Mouse (Mus musculus) embryonic facial prominence, embryonic 12.5 days (tissue): ENCODE results near the gene Pigyl. TPM values are rescaled to one million over a fixed set of nuclear protein-coding genes. Genes with fewer than 3 reads are reported as not detected.
"Not testable (repeated sequence)": the region's sequence is repeated elsewhere in the genome, so short reads cannot be mapped to it uniquely, and the experiment has no call there.

Experiments used
- ATAC-seq: fragments of 200-750 bp; cut with Nextera tagmentation; 2 replicates; pipeline ENCODE4 v1.8.0; 2017; ENCODE audit not compliant: insufficient number of reproducible peaks, insufficient read depth, low FRiP score, low TSS enrichment
- H3K27ac ChIP-seq: fragments of 300-500 bp; sonication (generic); 2 replicates; pipeline ENCODE4 v1.5.1; 2016; ENCODE audit warnings: mild to moderate bottlenecking
- H3K27me3 ChIP-seq: fragments of 300-500 bp; sonication (generic); 2 replicates; pipeline ENCODE4 v1.6.1; 2016; ENCODE audit warnings: mild to moderate bottlenecking, moderate library complexity
- H3K36me3 ChIP-seq: fragments of 300-500 bp; sonication (generic); 2 replicates; pipeline ENCODE4 v1.6.1; 2016; ENCODE audit warnings: mild to moderate bottlenecking
- H3K4me1 ChIP-seq: fragments of 300-500 bp; sonication (generic); 2 replicates; pipeline ENCODE4 v1.6.1; 2016
- H3K4me2 ChIP-seq: fragments of 300-500 bp; sonication (generic); replicated peaks from 2 replicates; pipeline ENCODE4 v1.6.1; 2016; ENCODE audit warnings: mild to moderate bottlenecking, moderate library complexity
- H3K4me3 ChIP-seq: fragments of 300-500 bp; sonication (generic); 2 replicates; pipeline ENCODE4 v1.5.1; 2016; ENCODE audit warnings: mild to moderate bottlenecking
- H3K9ac ChIP-seq: fragments of 300-500 bp; sonication (generic); 2 replicates; pipeline ENCODE4 v1.6.1; 2016; ENCODE audit warnings: mild to moderate bottlenecking, moderate library complexity
- H3K9me3 ChIP-seq: fragments of 300-500 bp; sonication (generic); 2 replicates; pipeline ENCODE4 v1.6.1; 2016; ENCODE audit warnings: mild to moderate bottlenecking, moderate library complexity
- WGBS: fragments of 180-500 bp; shearing (Covaris S2); methylation state at CpG from one replicate; pipeline ENCODE4 v1.1.7; 2016; 5-methylcytosine and 5-hydroxymethylcytosine counted together
- polyA plus RNA-seq: library from polyadenylated mRNA; unstranded; fragments of >200 nt; fragmentation: Nextera tagmentation; extraction: Ambion mirVana; gene quantifications from 2 replicates; pipeline ENCODE4 v1.2.1, GENCODE M21; 2016

Pigyl gene
- polyA plus RNA-seq, 1 experiment from 2014 or later: 66.1 TPM

DNA sequence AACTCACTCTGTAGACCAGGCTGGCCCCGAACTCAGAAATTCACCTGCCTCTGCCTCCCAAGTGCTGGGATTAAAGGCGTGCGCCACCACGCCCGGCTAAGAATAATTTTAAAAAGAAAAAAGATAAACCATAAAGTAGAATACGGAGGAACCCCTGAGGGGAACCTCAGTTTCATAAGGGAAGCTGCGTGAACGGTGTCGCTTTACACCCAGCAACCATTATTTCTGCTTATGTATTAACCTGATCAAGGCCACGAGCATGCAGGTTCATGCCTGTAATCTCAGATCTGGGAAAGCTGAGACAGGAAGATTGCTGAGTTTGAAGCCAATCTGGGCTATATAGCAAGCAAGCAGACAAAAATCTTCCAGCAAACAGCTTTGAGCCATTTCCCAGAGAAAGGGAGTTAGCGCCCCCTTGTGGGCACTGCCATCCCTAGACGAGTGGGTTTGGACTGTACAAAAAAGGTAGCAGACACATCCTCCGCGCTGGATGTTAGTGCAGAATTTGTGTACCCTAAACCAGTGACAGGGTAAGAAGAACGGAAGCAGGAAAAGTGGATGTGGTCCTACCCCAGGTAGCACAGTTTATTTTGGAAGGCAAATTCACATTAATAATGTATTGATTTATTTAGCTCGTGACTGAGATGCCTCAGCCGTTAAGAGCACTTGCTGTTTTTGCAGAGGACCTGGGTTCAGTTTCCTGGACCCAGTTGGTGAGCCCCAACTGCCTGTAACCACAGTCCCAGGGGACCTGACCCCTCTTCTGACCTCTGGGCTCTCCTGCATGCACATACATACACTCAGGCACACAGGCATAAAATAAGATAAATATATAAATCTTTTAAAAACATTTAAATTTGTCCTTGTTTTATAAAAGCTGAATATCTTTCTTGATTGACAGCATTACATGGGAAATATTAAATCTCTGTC is 13.3 kb upstream of the Pigyl start:
- H3K9me3 ChIP-seq: no peaks in the 10 kb centered on the region
- WGBS: 55% methylated on average over 17 of the region's 17 CpGs
- no peaks in the 10 kb centered on the region for H3K36me3 ChIP-seq
- no peaks in the 10 kb centered on the region for H3K27me3 ChIP-seq
- no peak for ATAC-seq
- no peak overlapping the region for H3K9ac ChIP-seq
- H3K4me3 ChIP-seq: no peak overlapping the region
- H3K27ac ChIP-seq: no peak overlapping the region
- H3K4me1 ChIP-seq: no peaks in the 10 kb centered on the region
- H3K4me2 ChIP-seq: no peak overlapping the region

DNA sequence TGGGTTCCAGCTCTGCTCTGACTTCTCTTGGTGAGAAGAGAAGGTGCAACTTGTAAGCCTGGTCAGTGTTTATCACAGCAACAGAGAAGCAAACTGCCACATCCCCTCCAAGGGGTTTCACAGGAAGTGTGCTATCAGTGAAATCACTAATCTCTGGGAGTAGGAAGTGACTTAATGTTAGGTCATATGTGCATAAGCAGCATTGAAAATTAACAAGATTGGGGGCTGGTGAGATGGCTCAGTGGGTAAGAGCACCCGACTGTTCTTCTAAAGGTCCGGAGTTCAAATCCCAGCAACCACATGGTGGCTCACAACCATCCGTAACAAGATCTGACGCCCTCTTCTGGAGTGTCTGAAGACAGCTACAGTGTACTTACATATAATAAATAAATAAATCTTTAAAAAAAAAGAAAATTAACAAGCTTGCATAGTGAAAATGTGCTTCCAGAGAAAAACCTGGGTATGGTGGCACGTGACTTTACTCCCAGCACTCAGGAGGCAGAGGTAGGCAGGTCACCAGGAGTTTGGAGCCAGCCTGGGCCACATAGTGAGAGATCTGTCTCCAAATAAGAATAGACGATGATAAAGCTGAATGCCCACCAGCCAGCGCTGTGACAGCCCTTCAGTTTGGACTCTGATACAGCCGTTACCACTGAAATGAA is 12.2 kb upstream of the Pigyl start:
- H3K9me3 ChIP-seq: no peaks in the 10 kb centered on the region
- no peaks in the 10 kb centered on the region for H3K36me3 ChIP-seq
- no peaks in the 10 kb centered on the region for H3K4me1 ChIP-seq
- no peak overlapping the region for H3K4me2 ChIP-seq
- no peak overlapping the region for H3K27ac ChIP-seq
- no peak overlapping the region for H3K4me3 ChIP-seq
- WGBS: 81% methylated on average over 8 of the region's 8 CpGs
- no peak for ATAC-seq
- H3K27me3 ChIP-seq: no peaks in the 10 kb centered on the region
- no peak overlapping the region for H3K9ac ChIP-seq

GRCm38 (mm10) chr9:22149426-22150248 is 7.0 kb upstream of the Pigyl start:
- no peaks in the 10 kb centered on the region for H3K9me3 ChIP-seq
- H3K4me1 ChIP-seq: no peaks in the 10 kb centered on the region
- 81% methylated on average over 20 of the region's 20 CpGs for WGBS
- no peak overlapping the region for H3K9ac ChIP-seq
- no peak overlapping the region for H3K27ac ChIP-seq
- no peak for ATAC-seq
- H3K36me3 ChIP-seq: no peaks in the 10 kb centered on the region
- H3K4me3 ChIP-seq: no peak overlapping the region
- no peaks in the 10 kb centered on the region for H3K27me3 ChIP-seq
- H3K4me2 ChIP-seq: no peak overlapping the region

GRCm38 (mm10) chr9:22150249-22150693 is 6.4 kb upstream of the Pigyl start:
- H3K4me2 ChIP-seq, H3K27me3 ChIP-seq, H3K4me3 ChIP-seq, ATAC-seq, H3K9me3 ChIP-seq, H3K4me1 ChIP-seq, H3K27ac ChIP-seq, H3K36me3 ChIP-seq, H3K9ac ChIP-seq: not testable (repeated sequence)
- 79% methylated on average over 7 of the region's 7 CpGs for WGBS

DNA sequence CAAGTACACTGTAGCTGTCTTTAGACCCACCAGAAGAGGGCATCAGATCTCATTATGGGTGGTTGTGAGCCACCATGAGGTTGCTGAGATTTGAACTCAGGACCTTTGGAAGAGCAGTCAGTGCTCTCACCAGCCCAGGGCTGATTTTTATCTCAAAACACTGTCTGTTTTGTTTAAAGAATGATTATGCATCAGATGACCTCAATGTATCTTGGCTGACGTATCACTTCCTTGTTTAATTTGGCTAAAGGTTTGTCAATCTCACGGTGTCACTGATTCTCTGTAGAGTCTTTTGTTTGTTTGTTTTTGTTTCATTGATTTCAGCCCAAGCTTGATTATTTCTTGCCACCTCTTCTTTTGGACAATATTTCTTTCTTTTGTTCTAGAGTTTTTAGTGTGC is 5.7 kb upstream of the Pigyl start:
- H3K4me1 ChIP-seq: no peaks in the 10 kb centered on the region; the same call in 1 of the 2 replicates
- WGBS: 86% methylated on average over 2 of the region's 2 CpGs
- no peaks in the 10 kb centered on the region for H3K27me3 ChIP-seq
- no peak overlapping the region for H3K9ac ChIP-seq
- H3K27ac ChIP-seq: no peak overlapping the region
- no peaks in the 10 kb centered on the region for H3K9me3 ChIP-seq
- H3K4me2 ChIP-seq: no peak overlapping the region
- H3K4me3 ChIP-seq: no peak overlapping the region
- no peak for ATAC-seq
- no peaks in the 10 kb centered on the region for H3K36me3 ChIP-seq

DNA sequence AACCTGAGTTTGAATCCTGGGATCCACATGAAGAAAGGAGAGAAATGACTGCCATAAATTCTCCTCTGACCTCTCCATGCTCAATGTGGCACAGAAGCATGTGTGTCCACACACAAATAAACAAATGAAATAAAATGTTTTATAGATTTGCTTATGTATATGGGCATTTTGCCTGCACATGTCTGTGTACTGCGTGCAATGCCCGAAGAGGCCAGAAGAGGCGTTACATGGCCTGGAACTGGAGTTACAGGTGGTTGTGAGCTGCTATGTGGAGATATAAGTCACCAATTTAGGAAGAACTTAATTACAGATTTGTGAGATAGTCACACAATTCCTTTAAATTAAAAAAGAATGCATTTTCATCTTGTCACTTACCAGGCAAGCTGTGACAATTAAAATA is 2.8 kb upstream of the Pigyl start:
- no peaks in the 10 kb centered on the region for H3K9me3 ChIP-seq
- H3K4me1 ChIP-seq: peaks cover 8% of the 10 kb centered on the region
- 91% methylated on average over 3 of the region's 3 CpGs for WGBS
- H3K36me3 ChIP-seq: 0 out of 2 replicates have a peak, but pooled peaks cover 5% of the 10 kb centered on the region
- no peak overlapping the region for H3K4me2 ChIP-seq
- 0 out of 2 replicates have a peak, but pooled peaks cover 3% of the 10 kb centered on the region for H3K27me3 ChIP-seq
- H3K27ac ChIP-seq: no peak overlapping the region
- H3K9ac ChIP-seq: no peak overlapping the region
- H3K4me3 ChIP-seq: no peak overlapping the region
- no peak for ATAC-seq

GRCm38 (mm10) chr9:22155614-22156013 is 1.0 kb upstream of the Pigyl start:
- WGBS: 24% methylated on average over 10 of the region's 10 CpGs
- H3K4me3 ChIP-seq: no peak overlapping the region
- H3K4me1 ChIP-seq: peaks cover 8% of the 10 kb centered on the region
- H3K9me3 ChIP-seq: no peaks in the 10 kb centered on the region
- no peak overlapping the region for H3K9ac ChIP-seq
- H3K36me3 ChIP-seq: 0 out of 2 replicates have a peak, but pooled peaks cover 5% of the 10 kb centered on the region
- H3K27me3 ChIP-seq: 0 out of 2 replicates have a peak, but pooled peaks cover 3% of the 10 kb centered on the region
- H3K4me2 ChIP-seq: peak overlapping the region; percentile 25
- H3K27ac ChIP-seq: no peak overlapping the region
- ATAC-seq: no peak

- ATAC-seq: no peak
- H3K27me3 ChIP-seq: 0 out of 2 replicates have a peak, but pooled peaks cover 3% of the 10 kb centered on the region
- no peaks in the 10 kb centered on the region for H3K9me3 ChIP-seq
- peak overlapping the region; percentile 63 for H3K4me3 ChIP-seq
- H3K4me1 ChIP-seq: peaks cover 8% of the 10 kb centered on the region
- no peak overlapping the region for H3K27ac ChIP-seq
- 72% methylated on average over 34 of the region's 34 CpGs for WGBS
- H3K4me2 ChIP-seq: peak overlapping the region; percentile 66
- 0 out of 2 replicates have a peak, but pooled peaks cover 5% of the 10 kb centered on the region for H3K36me3 ChIP-seq
- peak overlapping the region; percentile 78; the same call in 1 of the 2 replicates for H3K9ac ChIP-seq
Measured at GRCm38 (mm10) chr9:22157516-22158265, 1.0 kb downstream of the Pigyl start.

DNA sequence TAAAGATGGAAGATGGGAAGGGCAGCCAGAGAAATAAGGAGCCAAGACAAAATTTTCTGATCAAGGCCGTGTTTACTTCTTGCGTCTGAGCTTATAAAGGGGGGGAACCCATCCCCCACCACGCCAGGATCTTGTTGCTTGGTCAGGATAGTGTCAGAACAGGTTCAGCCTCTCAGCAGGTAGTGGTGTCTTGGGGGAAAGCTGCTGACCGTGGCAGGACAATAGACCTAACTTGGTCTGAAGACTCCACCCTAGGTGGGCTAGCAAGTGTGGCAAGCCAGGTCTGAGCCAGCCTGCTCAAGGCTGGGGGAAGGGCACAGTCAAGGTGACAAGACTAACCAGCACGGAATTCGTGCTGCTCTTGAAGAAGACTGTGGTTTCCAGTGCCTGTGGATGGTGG is 4.7 kb downstream of the Pigyl start:
- no peak overlapping the region for H3K4me3 ChIP-seq
- peaks cover 8% of the 10 kb centered on the region for H3K4me1 ChIP-seq
- no peaks in the 10 kb centered on the region for H3K9me3 ChIP-seq
- no peak overlapping the region for H3K27ac ChIP-seq
- 0 out of 2 replicates have a peak, but pooled peaks cover 3% of the 10 kb centered on the region for H3K27me3 ChIP-seq
- WGBS: 33% methylated on average over 6 of the region's 6 CpGs
- ATAC-seq: no peak
- no peak overlapping the region for H3K4me2 ChIP-seq
- H3K36me3 ChIP-seq: 0 out of 2 replicates have a peak, but pooled peaks cover 5% of the 10 kb centered on the region
- H3K9ac ChIP-seq: no peak overlapping the region

DNA sequence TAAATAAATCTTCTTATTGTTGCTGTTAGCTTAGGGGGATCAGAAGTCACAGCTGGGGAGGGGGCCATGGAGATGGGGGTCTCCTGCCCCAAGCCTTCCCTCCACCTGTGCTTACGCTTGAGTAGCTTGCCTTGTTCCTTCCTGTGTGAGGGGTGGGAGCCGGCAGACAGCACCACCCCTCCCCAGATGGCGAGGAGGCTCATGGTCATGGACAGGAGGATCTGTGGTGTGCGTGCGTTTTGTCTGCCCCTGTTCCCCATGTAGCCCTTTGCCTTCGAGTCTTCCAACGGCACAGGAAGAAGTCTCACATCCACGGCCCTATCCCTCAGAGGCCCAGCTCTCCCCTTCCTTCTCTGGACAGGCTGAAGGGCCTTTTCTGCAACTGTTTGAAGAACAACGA is 5.7 kb downstream of the Pigyl start:
- 0 out of 2 replicates have a peak, but pooled peaks cover 5% of the 10 kb centered on the region for H3K36me3 ChIP-seq
- ATAC-seq: no peak
- H3K4me3 ChIP-seq: no peak overlapping the region
- WGBS: 71% methylated on average over 9 of the region's 9 CpGs
- H3K4me1 ChIP-seq: peaks cover 8% of the 10 kb centered on the region
- no peak overlapping the region for H3K4me2 ChIP-seq
- no peak overlapping the region for H3K27ac ChIP-seq
- no peak overlapping the region for H3K9ac ChIP-seq
- H3K9me3 ChIP-seq: no peaks in the 10 kb centered on the region
- 0 out of 2 replicates have a peak, but pooled peaks cover 3% of the 10 kb centered on the region for H3K27me3 ChIP-seq
